Mouse (Mus musculus) liver, postnatal 0 days (tissue): Measurements from ENCODE around the gene Smo.

Experiments
- CTCF ChIP-seq: sonication (generic); IDR thresholded peaks from 2 replicates; pipeline ENCODE4 v1.5.1; 2016; ENCODE audit warnings: antibody characterized with exemption, low read depth
- EP300 ChIP-seq: IDR thresholded peaks from 2 replicates; pipeline ENCODE4 v1.6.1; 2016; ENCODE audit warnings: antibody characterized with exemption, low read depth, mild to moderate bottlenecking

DNA sequence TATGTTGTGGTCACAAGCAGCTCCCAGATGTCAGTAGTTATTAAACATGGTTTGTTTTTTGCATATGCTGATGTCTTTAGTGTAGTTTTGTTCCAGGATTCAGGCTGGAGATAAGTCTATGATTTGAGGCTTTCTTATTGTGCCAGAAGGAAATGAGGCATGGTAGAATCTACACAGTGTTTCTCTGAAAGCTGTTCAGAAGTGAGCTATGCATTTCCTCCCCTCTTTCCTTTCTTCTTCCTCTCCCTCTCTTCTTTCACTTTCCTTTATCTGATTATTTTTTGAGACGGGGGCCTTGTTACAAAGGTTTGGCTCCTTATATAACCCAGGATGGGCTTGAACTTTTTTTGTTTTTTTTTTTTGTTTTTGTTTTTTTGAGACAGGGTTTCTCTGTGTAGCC lies 58.2 kb downstream of the Smo start:
- no peak for TF ChIP-seq CTCF
- no peak for TF ChIP-seq EP300
